Mouse (Mus musculus) embryonic facial prominence, embryonic 15.5 days (tissue): ENCODE results near the gene Gm17304. TPM values are rescaled to one million over a fixed set of nuclear protein-coding genes. Genes with fewer than 3 reads are reported as not detected.

Experiments
- ATAC-seq: fragments of 200-750 bp; cut with Nextera tagmentation; 2 replicates; pipeline ENCODE4 v1.8.0; 2017; ENCODE audit warnings: low read depth, moderate TSS enrichment; ENCODE audit not compliant: insufficient number of reproducible peaks, low FRiP score, low TSS enrichment
- H3K27ac ChIP-seq: fragments of 300-500 bp; sonication (generic); replicated peaks from 2 replicates; pipeline ENCODE4 v1.5.1; 2015; ENCODE audit warnings: mild to moderate bottlenecking, inconsistent platforms
- H3K27me3 ChIP-seq: fragments of 300-500 bp; sonication (generic); 2 replicates; pipeline ENCODE4 v1.6.1; 2015; ENCODE audit warnings: inconsistent platforms
- H3K36me3 ChIP-seq: fragments of 300-500 bp; sonication (generic); 2 replicates; pipeline ENCODE4 v1.6.1; 2015; ENCODE audit warnings: mild to moderate bottlenecking, inconsistent platforms
- H3K4me1 ChIP-seq: fragments of 300-500 bp; sonication (generic); 2 replicates; pipeline ENCODE4 v1.6.1; 2015; ENCODE audit warnings: inconsistent platforms
- H3K4me2 ChIP-seq: fragments of 300-500 bp; sonication (generic); replicated peaks from 2 replicates; pipeline ENCODE4 v1.6.1; 2015; ENCODE audit warnings: mild to moderate bottlenecking, inconsistent platforms
- H3K4me3 ChIP-seq: fragments of 300-500 bp; sonication (generic); replicated peaks from 2 replicates; pipeline ENCODE4 v1.5.1; 2015; ENCODE audit warnings: mild to moderate bottlenecking, inconsistent platforms
- H3K9ac ChIP-seq: fragments of 300-500 bp; sonication (generic); 2 replicates; pipeline ENCODE4 v1.6.1; 2015; ENCODE audit warnings: inconsistent platforms
- H3K9me3 ChIP-seq: fragments of 300-500 bp; sonication (generic); replicated peaks from 2 replicates; pipeline ENCODE4 v1.6.1; 2016; ENCODE audit warnings: inconsistent platforms
- WGBS: fragments of 180-500 bp; shearing (Covaris S2); methylation state at CpG from one replicate; pipeline ENCODE4 v1.1.7; 2015; 5-methylcytosine and 5-hydroxymethylcytosine counted together
- polyA plus RNA-seq: library from polyadenylated mRNA; unstranded; fragments of >200 nt; fragmentation: Nextera tagmentation; extraction: Ambion mirVana; gene quantifications from 2 replicates; pipeline ENCODE4 v1.2.1, GENCODE M21; 2015

Gm17304 gene
- polyA plus RNA-seq, 1 experiment from 2014 or later, result not detected

DNA sequence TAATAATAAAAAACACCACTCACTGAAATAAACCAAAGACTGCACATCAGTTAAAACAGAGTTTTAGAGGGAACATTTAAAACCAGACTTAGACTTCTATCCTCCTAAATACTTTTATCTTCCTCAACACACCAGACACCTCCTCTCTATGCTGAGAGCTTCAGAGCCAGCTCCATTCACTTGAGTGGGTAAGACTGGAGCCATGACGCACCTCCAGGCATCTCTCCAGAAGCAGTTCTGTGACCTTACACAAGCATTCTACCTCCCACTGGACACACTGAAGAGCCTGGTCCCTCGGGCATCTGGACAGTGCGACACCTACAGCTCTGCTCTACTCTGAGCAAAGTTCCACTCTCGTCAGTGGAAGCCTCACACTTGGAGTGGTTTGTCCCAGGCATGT lies 14.4 kb downstream of the Gm17304 start:
- no peak overlapping the region for H3K4me3 ChIP-seq
- no peaks in the 10 kb centered on the region for H3K4me1 ChIP-seq
- no peak for ATAC-seq
- H3K27me3 ChIP-seq, result no peaks in the 10 kb centered on the region
- no peaks in the 10 kb centered on the region for H3K9me3 ChIP-seq
- H3K9ac ChIP-seq, result no peak overlapping the region
- H3K27ac ChIP-seq, result no peak overlapping the region
- 88% methylated on average over 4 of the region's 4 CpGs for WGBS
- peaks cover 38% of the 10 kb centered on the region for H3K36me3 ChIP-seq
- H3K4me2 ChIP-seq, result no peak overlapping the region

- Histone ChIP-seq H3K27me3 (no peaks in the 10 kb centered on the region), H3K4me2 (no peak overlapping the region), H3K9me3 (no peaks in the 10 kb centered on the region), H3K27ac (no peak overlapping the region), H3K4me1 (no peaks in the 10 kb centered on the region), H3K9ac (no peak overlapping the region), H3K4me3 (no peak overlapping the region), H3K36me3 (peaks cover 17% of the 10 kb centered on the region)
- 61% methylated on average over 8 of the region's 8 CpGs for WGBS
- ATAC-seq, result no peak
Observed at GRCm38 (mm10) chr5:106628369-106629149, 19.7 kb downstream of the Gm17304 start.

DNA sequence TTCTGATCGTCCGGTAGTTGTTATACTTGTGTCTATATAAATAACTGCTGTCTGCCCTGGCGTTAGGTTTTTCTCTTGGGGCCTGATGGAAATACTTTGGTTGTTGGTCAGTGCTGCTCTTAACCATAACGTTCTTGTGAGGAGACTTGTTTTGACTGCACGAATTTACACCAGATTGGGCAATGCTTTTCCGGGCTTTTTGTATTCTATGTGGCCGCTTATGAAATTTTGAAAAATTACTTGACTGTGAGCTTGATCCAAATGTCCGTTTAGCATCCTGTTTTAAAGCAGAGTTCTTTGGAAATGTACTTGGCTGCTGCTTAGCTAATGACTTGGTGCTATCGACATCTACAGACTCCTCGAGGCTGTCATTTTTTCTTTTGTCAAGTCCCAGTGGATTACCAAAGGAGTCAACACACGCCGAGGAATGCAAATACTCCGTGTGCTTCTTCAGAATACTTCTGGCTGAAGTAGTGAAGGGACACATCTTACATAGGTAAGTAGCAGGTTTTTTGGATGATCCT lies 27.6 kb downstream of the Gm17304 start:
- Histone ChIP-seq H3K4me3 (no peak overlapping the region), H3K9me3 (no peaks in the 10 kb centered on the region), H3K36me3 (peaks cover 44% of the 10 kb centered on the region), H3K27me3 (no peaks in the 10 kb centered on the region), H3K4me1 (no peaks in the 10 kb centered on the region), H3K27ac (no peak overlapping the region), H3K9ac (no peak overlapping the region), H3K4me2 (no peak overlapping the region)
- WGBS, result 85% methylated on average over 13 of the region's 13 CpGs
- no peak for ATAC-seq

DNA sequence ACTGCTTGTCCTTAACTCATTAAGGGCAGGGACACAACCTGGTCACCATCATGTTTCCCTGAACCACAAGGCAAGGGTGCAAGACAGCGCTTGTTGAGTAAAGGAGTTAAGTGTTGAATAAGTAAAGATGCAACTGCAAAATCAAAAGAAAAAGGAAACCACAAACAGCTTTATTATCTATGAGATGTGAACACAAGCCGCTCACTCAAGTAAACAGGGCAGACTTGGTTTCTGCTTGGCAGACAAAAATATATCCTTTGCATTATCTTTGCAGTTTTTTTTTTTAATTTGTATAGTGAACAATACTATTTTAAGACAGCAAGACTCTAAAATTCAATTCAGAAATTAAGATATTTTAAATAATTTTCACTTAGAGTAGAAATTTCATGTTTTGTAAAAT lies 30.7 kb downstream of the Gm17304 start:
- H3K4me3 ChIP-seq, result no peak overlapping the region

DNA sequence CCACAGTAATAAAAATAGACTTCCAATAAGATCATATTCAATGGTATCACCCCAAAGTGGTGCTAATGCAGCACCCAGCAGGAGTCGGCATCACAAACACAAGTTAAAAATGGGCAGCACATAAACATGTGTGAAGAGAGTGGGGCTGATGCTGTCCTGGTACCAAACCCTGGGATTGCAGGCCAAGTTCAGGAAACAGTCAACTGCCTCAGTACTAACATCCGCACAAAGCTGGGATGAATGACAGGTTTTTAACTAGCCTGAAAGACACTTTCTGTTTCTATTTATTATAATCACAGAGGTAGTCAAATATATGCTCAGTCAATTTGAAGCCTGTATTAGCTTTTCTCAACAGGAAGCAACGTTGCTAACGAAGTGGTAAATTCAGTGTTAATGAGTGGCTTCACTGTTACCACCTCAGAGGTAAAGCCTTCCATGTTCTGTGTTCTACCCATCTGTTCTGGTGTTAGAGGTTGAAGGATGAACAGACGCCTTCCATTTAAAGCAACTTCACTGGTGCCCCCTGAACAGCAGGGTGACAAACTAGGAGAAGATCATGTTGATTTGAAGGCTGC lies 31.4 kb downstream of the Gm17304 start:
- WGBS, result 73% methylated on average over 5 of the region's 5 CpGs
- no peaks in the 10 kb centered on the region for H3K9me3 ChIP-seq
- H3K27me3 ChIP-seq, result no peaks in the 10 kb centered on the region
- no peak overlapping the region for H3K4me2 ChIP-seq
- H3K4me1 ChIP-seq, result no peaks in the 10 kb centered on the region
- H3K9ac ChIP-seq, result no peak overlapping the region
- peaks cover 30% of the 10 kb centered on the region for H3K36me3 ChIP-seq
- no peak for ATAC-seq
- no peak overlapping the region for H3K27ac ChIP-seq
- no peak overlapping the region for H3K4me3 ChIP-seq

More for the DNA sequence above, 30.7 kb downstream of the Gm17304 start:
- no peak overlapping the region for H3K9ac ChIP-seq
- 89% methylated on average over 2 of the region's 2 CpGs for WGBS
- ATAC-seq, result no peak
- H3K9me3 ChIP-seq, result no peaks in the 10 kb centered on the region
- no peaks in the 10 kb centered on the region for H3K27me3 ChIP-seq
- no peak overlapping the region for H3K4me2 ChIP-seq
- no peak overlapping the region for H3K27ac ChIP-seq
- H3K4me1 ChIP-seq, result no peaks in the 10 kb centered on the region
- peaks cover 37% of the 10 kb centered on the region for H3K36me3 ChIP-seq

- no peak for ATAC-seq
- no peak overlapping the region for H3K4me2 ChIP-seq
- WGBS, result 67% methylated on average over 3 of the region's 3 CpGs
- no peak overlapping the region for H3K27ac ChIP-seq
- H3K4me1 ChIP-seq, result no peaks in the 10 kb centered on the region
- H3K9ac ChIP-seq, result no peak overlapping the region
- no peaks in the 10 kb centered on the region for H3K9me3 ChIP-seq
- H3K27me3 ChIP-seq, result no peaks in the 10 kb centered on the region
- no peak overlapping the region for H3K4me3 ChIP-seq
- peaks cover 15% of the 10 kb centered on the region for H3K36me3 ChIP-seq
Observed at GRCm38 (mm10) chr5:106641876-106642275, 33.0 kb downstream of the Gm17304 start.

DNA sequence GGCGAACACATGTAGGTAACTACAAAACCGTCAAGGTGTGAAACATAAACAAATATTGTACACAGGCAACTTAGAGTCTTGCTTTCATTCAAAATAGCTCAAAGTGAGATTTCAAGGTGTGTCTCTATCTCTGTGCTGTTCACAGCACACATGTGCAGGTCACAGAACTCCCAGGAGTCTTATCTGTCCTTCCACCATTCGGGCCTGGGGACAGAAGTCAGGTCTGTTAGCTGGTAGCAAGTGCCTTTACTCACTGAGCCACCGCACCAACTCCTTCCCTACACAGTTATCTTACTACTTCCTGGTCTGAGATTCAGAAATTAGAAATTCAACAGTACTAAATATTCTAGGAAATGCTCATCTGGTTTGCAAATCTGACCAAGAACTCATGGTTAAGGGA lies 34.5 kb downstream of the Gm17304 start:
- Histone ChIP-seq H3K27me3 (no peaks in the 10 kb centered on the region), H3K4me3 (no peak overlapping the region), H3K27ac (no peak overlapping the region), H3K9me3 (no peaks in the 10 kb centered on the region), H3K4me1 (no peaks in the 10 kb centered on the region), H3K36me3 (no peaks in the 10 kb centered on the region), H3K4me2 (no peak overlapping the region), H3K9ac (no peak overlapping the region)
- 85% methylated on average over 4 of the region's 4 CpGs for WGBS
- no peak for ATAC-seq

- Histone ChIP-seq H3K4me2 (no peak overlapping the region), H3K9ac (no peak overlapping the region), H3K4me3 (no peak overlapping the region), H3K27ac (no peak overlapping the region), H3K9me3 (no peaks in the 10 kb centered on the region), H3K27me3 (no peaks in the 10 kb centered on the region), H3K36me3 (peaks cover 6% of the 10 kb centered on the region; the same call in 1 of the 2 replicates), H3K4me1 (no peaks in the 10 kb centered on the region)
- no peak for ATAC-seq
Observed at GRCm38 (mm10) chr5:106649441-106649840, 40.5 kb downstream of the Gm17304 start.

DNA sequence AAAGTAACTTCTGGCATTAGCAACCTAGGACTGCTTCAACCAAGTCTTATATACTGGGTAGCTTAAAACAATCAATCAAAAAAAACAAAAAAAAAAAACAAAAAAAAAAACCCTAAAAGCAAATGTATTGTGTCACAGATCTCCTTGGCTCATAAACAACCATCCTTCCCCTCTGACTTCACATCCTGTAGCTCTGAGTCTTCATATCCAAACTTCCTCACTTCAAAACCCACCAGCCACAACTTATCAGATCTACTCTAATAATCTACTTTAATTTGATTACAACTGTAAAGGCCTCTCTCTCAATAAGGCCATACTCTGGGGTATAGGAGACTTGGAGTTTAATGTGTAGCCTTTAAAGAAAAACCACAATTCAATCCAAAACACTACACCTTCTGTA lies 41.1 kb downstream of the Gm17304 start:
- H3K4me3 ChIP-seq, result no peak overlapping the region
- no peak overlapping the region for H3K27ac ChIP-seq
- H3K9ac ChIP-seq, result no peak overlapping the region
- H3K27me3 ChIP-seq, result no peaks in the 10 kb centered on the region
- peaks cover 9% of the 10 kb centered on the region; the same call in 1 of the 2 replicates for H3K36me3 ChIP-seq
- no peaks in the 10 kb centered on the region for H3K9me3 ChIP-seq
- H3K4me1 ChIP-seq, result no peaks in the 10 kb centered on the region
- ATAC-seq, result no peak
- no peak overlapping the region for H3K4me2 ChIP-seq

DNA sequence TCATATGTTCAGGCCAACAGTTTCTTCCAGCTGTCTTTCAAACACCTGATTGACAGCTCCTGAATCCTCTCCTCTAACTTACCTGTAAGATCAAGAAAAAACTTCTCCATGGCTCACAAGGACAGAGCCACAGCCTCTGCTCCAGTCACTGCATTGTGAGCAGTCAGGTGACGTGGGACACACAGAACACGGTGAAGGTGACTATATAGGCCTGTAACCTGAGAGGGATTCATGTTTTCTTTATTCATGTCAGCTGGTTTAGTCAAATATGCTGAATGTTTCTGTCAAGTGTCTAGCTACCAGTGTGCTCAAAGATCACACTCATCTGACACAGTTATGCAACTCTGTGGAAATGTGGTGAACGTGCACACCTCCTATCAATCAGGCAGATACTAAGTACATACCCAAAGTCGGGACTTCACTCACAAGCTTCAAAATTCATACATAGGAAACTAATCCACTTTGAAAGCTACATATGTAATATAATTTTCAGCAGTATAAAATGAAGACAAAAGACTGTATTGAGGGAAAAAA lies 43.4 kb downstream of the Gm17304 start:
- Histone ChIP-seq H3K27ac (no peak overlapping the region), H3K4me3 (no peak overlapping the region), H3K4me1 (no peaks in the 10 kb centered on the region), H3K27me3 (no peaks in the 10 kb centered on the region), H3K9ac (no peak overlapping the region), H3K9me3 (no peaks in the 10 kb centered on the region), H3K36me3 (peaks cover 14% of the 10 kb centered on the region; the same call in 1 of the 2 replicates), H3K4me2 (no peak overlapping the region)
- no peak for ATAC-seq
- 75% methylated on average over 4 of the region's 4 CpGs for WGBS

DNA sequence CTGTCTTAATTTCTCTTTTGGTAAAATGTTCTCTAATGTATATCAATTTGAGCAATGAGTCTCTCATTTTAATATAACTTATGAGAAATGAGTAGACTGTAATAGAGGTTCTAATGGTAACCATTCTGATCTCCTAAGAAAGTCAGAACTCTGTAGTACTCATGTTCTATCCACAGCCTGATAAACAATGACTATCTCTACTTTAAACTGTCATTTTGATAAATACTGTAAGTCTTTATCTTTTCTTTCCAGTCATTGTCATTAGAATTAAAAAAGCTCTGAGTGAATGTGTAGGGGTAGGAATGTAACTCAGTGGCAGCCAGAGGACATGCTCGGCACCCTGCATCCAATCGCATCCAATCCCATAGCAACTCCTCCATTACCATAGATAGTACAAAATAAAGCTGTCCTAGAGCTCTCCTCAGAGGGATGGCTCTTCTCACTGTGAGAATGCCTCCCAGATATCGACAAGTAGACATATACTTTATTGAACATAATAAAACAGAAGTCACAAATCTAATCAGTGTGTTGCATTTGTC lies 44.0 kb downstream of the Gm17304 start:
- H3K4me1 ChIP-seq, result no peaks in the 10 kb centered on the region
- peaks cover 14% of the 10 kb centered on the region; the same call in 1 of the 2 replicates for H3K36me3 ChIP-seq
- H3K4me2 ChIP-seq, result no peak overlapping the region
- WGBS, result 93% methylated on average over 3 of the region's 3 CpGs
- ATAC-seq, result no peak
- no peak overlapping the region for H3K9ac ChIP-seq
- no peak overlapping the region for H3K4me3 ChIP-seq
- H3K9me3 ChIP-seq, result no peaks in the 10 kb centered on the region
- H3K27me3 ChIP-seq, result no peaks in the 10 kb centered on the region
- no peak overlapping the region for H3K27ac ChIP-seq
